Mouse (Mus musculus): ENCODE results near the gene Olfr419.

Gene Olfr419

DNA sequence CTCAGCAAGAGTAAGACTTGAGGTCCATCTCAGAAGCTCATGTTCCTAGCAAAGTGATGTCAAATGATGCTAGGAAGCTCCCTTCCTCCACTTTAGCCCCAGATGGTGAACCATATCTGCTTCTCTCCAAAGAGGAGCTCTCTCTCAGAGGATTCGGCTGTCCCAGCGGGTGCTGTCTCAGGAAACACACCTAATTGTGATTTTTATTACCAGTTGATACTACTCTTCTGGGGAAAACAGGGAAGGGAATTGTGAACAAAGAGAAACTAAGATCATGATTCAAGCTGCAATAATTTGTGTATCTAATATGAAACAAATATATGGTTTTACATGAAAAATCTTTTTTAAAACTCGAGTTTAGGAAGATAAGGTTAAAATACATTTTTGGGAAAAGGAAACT, at the start of gene Olfr419:
Gene Olfr419 (minus strand): TSS at position 101 of the 400 bp plus-strand sequence.
- DNase-seq (ENCODE audit: low read depth, low spot score) = no peak

DNA sequence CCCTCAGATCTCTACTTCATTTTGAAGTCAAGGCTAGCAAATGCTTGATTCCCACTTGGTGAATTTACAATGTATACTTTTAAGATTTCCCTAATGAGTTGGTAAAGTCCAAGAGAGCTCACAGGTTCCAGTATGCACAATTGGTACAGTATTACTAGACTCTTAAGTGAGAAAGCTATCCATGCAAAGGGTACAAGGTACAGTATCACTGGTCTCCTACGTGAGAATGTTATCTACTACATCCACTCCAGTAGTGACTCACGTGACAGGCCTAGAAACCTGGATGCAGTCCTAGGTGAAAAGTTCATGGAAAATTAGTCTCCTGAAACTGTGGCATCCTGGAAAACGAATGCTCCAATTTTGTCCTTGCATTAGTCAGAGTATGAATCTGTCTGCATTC, 18.8 kb upstream of the Olfr419 start:
- DNase-seq (ENCODE audit: low read depth, low spot score) = no peak

GRCm38 (mm10) chr1:174269162-174269561, 17.3 kb upstream of the Olfr419 start:
- DNase-seq (ENCODE audit: low read depth, low spot score) = no peak

DNA sequence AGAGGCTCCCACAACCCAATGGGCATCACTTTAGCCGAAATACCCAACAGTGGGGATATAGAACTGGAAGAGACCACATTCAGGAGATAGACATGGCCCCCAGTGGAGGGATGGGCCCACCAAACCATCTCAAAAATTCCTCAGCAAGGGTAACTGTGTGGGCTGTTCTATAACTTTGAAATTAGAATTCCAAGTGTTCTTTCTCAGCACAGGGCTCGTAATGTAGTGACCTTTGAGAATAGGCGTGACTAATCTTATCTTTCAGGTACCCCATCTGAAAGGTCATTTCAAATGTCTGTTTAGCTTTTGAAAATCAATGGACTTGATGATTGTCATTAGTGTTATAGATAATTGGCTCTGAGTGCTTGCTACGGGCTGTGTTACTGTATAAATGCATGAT, 16.0 kb upstream of the Olfr419 start:
- no peak for DNase-seq (ENCODE audit: low read depth, low spot score)

- DNase-seq (ENCODE audit: low read depth, low spot score) = no peak
Measured at GRCm38 (mm10) chr1:174250376-174250775, 1.5 kb downstream of the Olfr419 start.

GRCm38 (mm10) chr1:174247170-174247569, 4.7 kb downstream of the Olfr419 start:
- no peak for DNase-seq (ENCODE audit: low read depth, low spot score)

DNA sequence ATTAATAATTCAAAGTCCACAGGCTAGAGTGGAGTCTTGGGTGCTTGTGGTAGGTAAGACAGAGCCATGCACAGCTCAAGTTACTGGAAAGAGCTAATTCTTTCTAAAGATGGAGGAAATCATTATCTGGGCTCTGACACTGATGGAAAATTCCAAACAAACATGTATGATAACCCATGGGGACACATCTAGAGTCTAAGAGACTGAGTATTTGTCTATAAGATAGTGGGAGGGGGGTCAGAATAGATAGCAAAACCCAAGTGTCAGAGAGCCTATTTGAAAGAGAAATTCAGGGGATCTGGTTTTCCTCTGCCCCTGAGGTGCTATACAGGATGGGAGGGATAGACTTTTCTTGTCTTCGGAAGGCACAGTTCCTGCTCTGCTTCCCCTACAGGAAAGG, 5.8 kb downstream of the Olfr419 start:
- DNase-seq (ENCODE audit: low read depth, low spot score) = no peak

- no peak for DNase-seq (ENCODE audit: low read depth, low spot score)
Measured at GRCm38 (mm10) chr1:174244621-174245020, 7.2 kb downstream of the Olfr419 start.

GRCm38 (mm10) chr1:174239916-174240315, 11.9 kb downstream of the Olfr419 start:
- DNase-seq (ENCODE audit: low read depth, low spot score) = no peak

GRCm38 (mm10) chr1:174216528-174217204, 35.2 kb downstream of the Olfr419 start:
- DNase-seq (ENCODE audit: low read depth, low spot score) = no peak

GRCm38 (mm10) chr1:174215270-174216038, 36.4 kb downstream of the Olfr419 start:
- no peak for DNase-seq (ENCODE audit: low read depth, low spot score)

DNA sequence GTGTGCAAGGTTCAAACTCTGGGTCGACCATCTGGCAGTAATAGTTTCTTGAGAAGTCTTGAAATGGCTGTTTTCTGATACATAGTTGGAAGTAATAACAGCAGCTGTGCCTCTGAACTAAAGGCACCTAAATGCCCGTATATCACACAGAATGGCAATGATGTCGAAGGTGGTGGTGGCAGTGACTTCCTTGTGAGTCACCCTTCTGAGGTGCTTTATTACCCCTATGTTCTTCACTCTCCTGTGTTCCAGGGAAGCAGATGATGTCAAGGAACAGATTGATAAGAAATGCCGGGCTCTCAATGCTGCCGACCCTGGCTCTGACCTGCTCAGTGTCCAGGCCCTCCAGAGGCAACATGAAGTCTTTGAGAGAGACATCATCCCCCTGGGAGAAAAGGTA, 39.6 kb downstream of the Olfr419 start:
- DNase-seq (ENCODE audit: low read depth, low spot score) = no peak

GRCm38 (mm10) chr1:174204699-174205098, 47.2 kb downstream of the Olfr419 start:
- DNase-seq (ENCODE audit: low read depth, low spot score) = no peak
